Mouse (Mus musculus): ENCODE data around the gene Hormad1. TPM values are rescaled to one million over a fixed set of nuclear protein-coding genes. Genes with fewer than 3 reads are reported as not detected.

Gene Hormad1
- total and polyA plus RNA-seq, 3 experiments, result 0.11 TPM; not detected in 2

GRCm38 (mm10) chr3:95520100-95520499 is 39.4 kb upstream of the Hormad1 start:
- DNase-seq (ENCODE audit: low spot score), result no peak
- Histone ChIP-seq H3K4me3 (ENCODE audit: low read depth, low read length) (no peak overlapping the region), H3K27me3 (ENCODE audit: insufficient read depth, low read length) (peaks cover 4% of the 10 kb centered on the region), H3K9me3 (replicated peaks) (no peaks in the 10 kb centered on the region), H3K36me3 (replicated peaks) (no peaks in the 10 kb centered on the region), H3K4me1 (ENCODE audit: insufficient read depth, low read depth, low read length) (peaks cover 81% of the 10 kb centered on the region)
- ATAC-seq (ENCODE audit: extremely low read depth, insufficient number of reproducible peaks, low FRiP score, poor library complexity, severe bottlenecking), result no peak
- TF ChIP-seq POLR2AphosphoS5 (IDR thresholded peaks at IDR 0.05; ENCODE audit: insufficient replicate concordance, low read depth, low read length) (no peak), CTCF (IDR thresholded peaks at IDR 0.05; ENCODE audit: low read depth, low read length) (no peak), TAL1 (conservative IDR thresholded peaks at IDR 0.05; ENCODE audit: low read depth, low read length) (no peak), GATA2 (IDR thresholded peaks at IDR 0.05; ENCODE audit: borderline replicate concordance, low read depth, low read length) (no peak), GATA1 (IDR thresholded peaks at IDR 0.05; ENCODE audit: borderline replicate concordance, low read length) (no peak)

- peaks cover 75% of the 10 kb centered on the region for H3K4me1 ChIP-seq (ENCODE audit: insufficient read depth, low read depth, low read length)
- DNase-seq (ENCODE audit: low spot score), result peak; percentile 21
Observed at GRCm38 (mm10) chr3:95521168-95521567, 38.3 kb upstream of the Hormad1 start.

GRCm38 (mm10) chr3:95523662-95524061 is 35.8 kb upstream of the Hormad1 start:
- Histone ChIP-seq H3K27me3 (ENCODE audit: insufficient read depth, low read length) (peaks cover 8% of the 10 kb centered on the region), H3K4me1 (ENCODE audit: insufficient read depth, low read depth, low read length) (peaks cover 58% of the 10 kb centered on the region), H3K36me3 (replicated peaks) (no peaks in the 10 kb centered on the region), H3K4me3 (ENCODE audit: low read depth, low read length) (no peak overlapping the region), H3K9me3 (replicated peaks) (no peaks in the 10 kb centered on the region)
- TF ChIP-seq GATA2 (IDR thresholded peaks at IDR 0.05; ENCODE audit: borderline replicate concordance, low read depth, low read length) (no peak), CTCF (IDR thresholded peaks at IDR 0.05; ENCODE audit: low read depth, low read length) (no peak), GATA1 (IDR thresholded peaks at IDR 0.05; ENCODE audit: borderline replicate concordance, low read length) (no peak), TAL1 (conservative IDR thresholded peaks at IDR 0.05; ENCODE audit: low read depth, low read length) (no peak), POLR2AphosphoS5 (IDR thresholded peaks at IDR 0.05; ENCODE audit: insufficient replicate concordance, low read depth, low read length) (no peak)
- no peak for ATAC-seq (ENCODE audit: extremely low read depth, insufficient number of reproducible peaks, low FRiP score, poor library complexity, severe bottlenecking)
- DNase-seq (ENCODE audit: low spot score), result no peak

More at GRCm38 (mm10) chr3:95521168-95521567, 38.3 kb upstream of the Hormad1 start:
- H3K36me3 ChIP-seq (replicated peaks), result no peaks in the 10 kb centered on the region
- no peak for ATAC-seq (ENCODE audit: extremely low read depth, insufficient number of reproducible peaks, low FRiP score, poor library complexity, severe bottlenecking)
- H3K4me3 ChIP-seq (ENCODE audit: low read depth, low read length), result no peak overlapping the region
- H3K9me3 ChIP-seq (replicated peaks), result no peaks in the 10 kb centered on the region
- TF ChIP-seq CTCF (IDR thresholded peaks at IDR 0.05; ENCODE audit: low read depth, low read length) (no peak), GATA1 (IDR thresholded peaks at IDR 0.05; ENCODE audit: borderline replicate concordance, low read length) (no peak), TAL1 (conservative IDR thresholded peaks at IDR 0.05; ENCODE audit: low read depth, low read length) (no peak)
- H3K27me3 ChIP-seq (ENCODE audit: insufficient read depth, low read length), result peaks cover 4% of the 10 kb centered on the region

GRCm38 (mm10) chr3:95524673-95525072 is 34.8 kb upstream of the Hormad1 start:
- Histone ChIP-seq H3K27me3 (ENCODE audit: insufficient read depth, low read length) (peaks cover 12% of the 10 kb centered on the region), H3K9me3 (replicated peaks) (no peaks in the 10 kb centered on the region), H3K4me1 (ENCODE audit: insufficient read depth, low read depth, low read length) (peaks cover 48% of the 10 kb centered on the region), H3K36me3 (replicated peaks) (no peaks in the 10 kb centered on the region), H3K4me3 (ENCODE audit: low read depth, low read length) (no peak overlapping the region)
- ATAC-seq (ENCODE audit: extremely low read depth, insufficient number of reproducible peaks, low FRiP score, poor library complexity, severe bottlenecking) (no peak), DNase-seq (ENCODE audit: low spot score) (no peak)
- TF ChIP-seq POLR2AphosphoS5 (IDR thresholded peaks at IDR 0.05; ENCODE audit: insufficient replicate concordance, low read depth, low read length), result no peak
- no peak for TF ChIP-seq CTCF (IDR thresholded peaks at IDR 0.05; ENCODE audit: low read depth, low read length)
- TF ChIP-seq GATA2 (IDR thresholded peaks at IDR 0.05; ENCODE audit: borderline replicate concordance, low read depth, low read length), result no peak
- TF ChIP-seq TAL1 (conservative IDR thresholded peaks at IDR 0.05; ENCODE audit: low read depth, low read length), result no peak
- no peak for TF ChIP-seq GATA1 (IDR thresholded peaks at IDR 0.05; ENCODE audit: borderline replicate concordance, low read length)

GRCm38 (mm10) chr3:95526111-95526510 is 33.4 kb upstream of the Hormad1 start:
- Histone ChIP-seq H3K9me3 (replicated peaks) (no peaks in the 10 kb centered on the region), H3K36me3 (replicated peaks) (no peaks in the 10 kb centered on the region), H3K4me3 (ENCODE audit: low read depth, low read length) (no peak overlapping the region), H3K4me1 (ENCODE audit: insufficient read depth, low read depth, low read length) (peaks cover 35% of the 10 kb centered on the region), H3K27me3 (ENCODE audit: insufficient read depth, low read length) (peaks cover 18% of the 10 kb centered on the region)
- TF ChIP-seq TAL1 (conservative IDR thresholded peaks at IDR 0.05; ENCODE audit: low read depth, low read length) (no peak), GATA1 (IDR thresholded peaks at IDR 0.05; ENCODE audit: borderline replicate concordance, low read length) (no peak), CTCF (IDR thresholded peaks at IDR 0.05; ENCODE audit: low read depth, low read length) (no peak), GATA2 (IDR thresholded peaks at IDR 0.05; ENCODE audit: borderline replicate concordance, low read depth, low read length) (no peak), POLR2AphosphoS5 (IDR thresholded peaks at IDR 0.05; ENCODE audit: insufficient replicate concordance, low read depth, low read length) (no peak)
- DNase-seq (ENCODE audit: low spot score) (no peak), ATAC-seq (ENCODE audit: extremely low read depth, insufficient number of reproducible peaks, low FRiP score, poor library complexity, severe bottlenecking) (no peak)

- ATAC-seq (ENCODE audit: extremely low read depth, insufficient number of reproducible peaks, low FRiP score, poor library complexity, severe bottlenecking) (no peak), DNase-seq (ENCODE audit: low spot score) (no peak)
- H3K36me3 ChIP-seq (replicated peaks), result no peaks in the 10 kb centered on the region
- H3K27me3 ChIP-seq (ENCODE audit: insufficient read depth, low read length), result peaks cover 18% of the 10 kb centered on the region
- no peak within 1 kb of the TSS for H3K4me3 ChIP-seq (ENCODE audit: low read depth, low read length)
- peaks cover 29% of the 10 kb centered on the region for H3K4me1 ChIP-seq (ENCODE audit: insufficient read depth, low read depth, low read length)
- H3K9me3 ChIP-seq (replicated peaks), result no peaks in the 10 kb centered on the region
- no peak for TF ChIP-seq GATA1 (IDR thresholded peaks at IDR 0.05; ENCODE audit: borderline replicate concordance, low read length)
- TF ChIP-seq POLR2AphosphoS5 (IDR thresholded peaks at IDR 0.05; ENCODE audit: insufficient replicate concordance, low read depth, low read length), result no peak
- no peak for TF ChIP-seq TAL1 (conservative IDR thresholded peaks at IDR 0.05; ENCODE audit: low read depth, low read length)
- no peak for TF ChIP-seq CTCF (IDR thresholded peaks at IDR 0.05; ENCODE audit: low read depth, low read length)
- TF ChIP-seq GATA2 (IDR thresholded peaks at IDR 0.05; ENCODE audit: borderline replicate concordance, low read depth, low read length), result no peak
Observed at GRCm38 (mm10) chr3:95526622-95527211, 32.8 kb upstream of the Hormad1 start, which contains the start of gene Ctss. Gene Ctss (plus strand): TSS chr3:95526786.
